Mouse (Mus musculus): ENCODE data around the gene AA986860.

The AA986860 gene

GRCm38 (mm10) chr1:130731741-130732337, at the start of gene AA986860:
Gene AA986860, plus strand, starts transcription at chr1:130731976.
- ChIA-PET POLR2A (interaction anchor here in 3 of 4 experiments (0.5 to 5.1 kb wide), 30 partner anchors 9 to 1603 kb away, joined by 3 to 87 read pairs (median 4); partner anchors contain the start of genes Gm29427 (in 3 of the 3), Yod1 (in 3 of the 3), Cd55 (in 1 of the 3) and Fam72a (in 1 of the 3)), CTCF (interaction anchor here in 1 of 4 experiments (0.6 to 1.3 kb wide), 3 partner anchors 9 to 16 kb away, joined by 3 to 7 read pairs (median 5); partner anchors contain the start of gene Gm29427)

- POLR2A ChIA-PET: no interaction called here
- CTCF ChIA-PET: interaction anchor here in 2 of 4 experiments (0.5 to 0.7 kb wide), 2 partner anchors 50 to 104 kb away, joined by 3 read pairs; no protein-coding TSS in a partner anchor
Observed at GRCm38 (mm10) chr1:130683905-130684304, 47.9 kb upstream of the AA986860 start.

- POLR2A ChIA-PET: interaction anchor here in 2 of 4 experiments (1.0 to 2.7 kb wide), 3 partner anchors 10 to 17 kb away, joined by 3 to 10 read pairs (median 8); partner anchors contain the start of gene Gm29427 (in 1 of the 2)
- CTCF ChIA-PET: no interaction called here
Observed at GRCm38 (mm10) chr1:130698601-130699000, 33.2 kb upstream of the AA986860 start.

- ChIA-PET CTCF (interaction anchor here in 1 of 4 experiments (0.7 kb wide), 1 partner anchor 169 kb away, joined by 3 read pairs; no protein-coding TSS in a partner anchor), POLR2A (interaction anchor here in 2 of 4 experiments (0.6 to 2.7 kb wide), 4 partner anchors 9 to 16 kb away, joined by 3 to 10 read pairs (median 6); partner anchors contain the start of gene Gm29427 (in 1 of the 2))
Observed at GRCm38 (mm10) chr1:130699937-130700633, 31.7 kb upstream of the AA986860 start.

GRCm38 (mm10) chr1:130701976-130702375, 29.8 kb upstream of the AA986860 start:
- ChIA-PET POLR2A (interaction anchor here in 1 of 4 experiments (1.6 kb wide), 1 partner anchor 8 kb away, joined by 5 read pairs; no protein-coding TSS in a partner anchor), CTCF (interaction anchor here in 1 of 4 experiments (0.6 kb wide), 1 partner anchor 191 kb away, joined by 4 read pairs; no protein-coding TSS in a partner anchor)

GRCm38 (mm10) chr1:130703613-130704012, 28.2 kb upstream of the AA986860 start:
- CTCF ChIA-PET: no interaction called here
- POLR2A ChIA-PET: no interaction called here

- ChIA-PET POLR2A (interaction anchor here in 3 of 4 experiments (0.6 to 2.7 kb wide), 10 partner anchors 8 to 64 kb away, joined by 3 to 11 read pairs (median 4); partner anchors contain the start of gene AA986860 (in 2 of the 3)), CTCF (interaction anchor here in 1 of 4 experiments (0.6 kb wide), 1 partner anchor 19 kb away, joined by 3 read pairs; no protein-coding TSS in a partner anchor)
Observed at GRCm38 (mm10) chr1:130710283-130711080, 21.3 kb upstream of the AA986860 start.

- POLR2A ChIA-PET: interaction anchor here in 2 of 4 experiments (1.9 to 6.2 kb wide), 2 partner anchors 17 to 31 kb away, joined by 8 to 87 read pairs; partner anchors contain the start of genes AA986860 (in 1 of the 2) and Pfkfb2 (in 1 of the 2)
- CTCF ChIA-PET: no interaction called here
Observed at GRCm38 (mm10) chr1:130714046-130714445, 17.7 kb upstream of the AA986860 start.

- ChIA-PET POLR2A (interaction anchor here in 3 of 4 experiments (0.6 to 6.2 kb wide), 43 partner anchors 8 to 812 kb away, joined by 3 to 87 read pairs (median 5); partner anchors contain the start of genes AA986860 (in 3 of the 3), Cd55 (in 2 of the 3), Fam72a (in 2 of the 3) and Srgap2 (in 2 of the 3)), CTCF (interaction anchor here in 3 of 4 experiments (0.7 to 1.4 kb wide), 5 partner anchors 16 to 530 kb away, joined by 3 to 7 read pairs (median 3); partner anchors contain the start of gene AA986860 (in 1 of the 3))
Observed at GRCm38 (mm10) chr1:130715561-130716217, 16.1 kb upstream of the AA986860 start, which contains the start of gene Gm29427. Gene Gm29427, minus strand, starts transcription at chr1:130715799.

- POLR2A ChIA-PET: interaction anchor here in 3 of 4 experiments (0.7 to 6.2 kb wide), 36 partner anchors 8 to 812 kb away, joined by 3 to 87 read pairs (median 5); partner anchors contain the start of genes AA986860 (in 2 of the 3), Fam72a (in 2 of the 3), Srgap2 (in 2 of the 3) and Cd55 (in 1 of the 3)
- CTCF ChIA-PET: interaction anchor here in 1 of 4 experiments (1.3 to 1.4 kb wide), 3 partner anchors 16 to 530 kb away, joined by 3 to 7 read pairs (median 3); partner anchors contain the start of gene AA986860
Observed at GRCm38 (mm10) chr1:130716218-130716512, 15.6 kb upstream of the AA986860 start.

- POLR2A ChIA-PET: interaction anchor here in 3 of 4 experiments (1.0 to 6.2 kb wide), 24 partner anchors 10 to 811 kb away, joined by 3 to 87 read pairs (median 6); partner anchors contain the start of genes AA986860 (in 3 of the 3), Cd55 (in 1 of the 3), Fam72a (in 1 of the 3) and Il10 (in 1 of the 3)
Observed at GRCm38 (mm10) chr1:130716513-130717290, 15.1 kb upstream of the AA986860 start.

GRCm38 (mm10) chr1:130717291-130717871, 14.4 kb upstream of the AA986860 start, which contains the start of gene Yod1:
Gene Yod1, plus strand, starts transcription at chr1:130717327.
- ChIA-PET CTCF (interaction anchor here in 1 of 4 experiments (0.5 kb wide), 1 partner anchor 341 kb away, joined by 3 read pairs; no protein-coding TSS in a partner anchor), POLR2A (interaction anchor here in 3 of 4 experiments (0.6 to 6.2 kb wide), 17 partner anchors 10 to 1240 kb away, joined by 3 to 87 read pairs (median 4); partner anchors contain the start of genes AA986860 (in 3 of the 3), Cd55 (in 1 of the 3) and Pfkfb2 (in 1 of the 3))

More at GRCm38 (mm10) chr1:130716513-130717290, 15.1 kb upstream of the AA986860 start:
- CTCF ChIA-PET: no interaction called here

- ChIA-PET CTCF (interaction anchor here in 1 of 4 experiments (1.3 kb wide), 1 partner anchor 536 kb away, joined by 3 read pairs; no protein-coding TSS in a partner anchor), POLR2A (interaction anchor here in 2 of 4 experiments (1.0 to 4.5 kb wide), 2 partner anchors 7 to 9 kb away, joined by 3 to 23 read pairs; partner anchors contain the start of genes AA986860 (in 1 of the 2) and Gm29427 (in 1 of the 2))
Observed at GRCm38 (mm10) chr1:130724206-130724605, 7.6 kb upstream of the AA986860 start.

GRCm38 (mm10) chr1:130726396-130726795, 5.4 kb upstream of the AA986860 start:
- ChIA-PET POLR2A (interaction anchor here in 3 of 4 experiments (1.0 to 2.4 kb wide), 7 partner anchors 8 to 52 kb away, joined by 3 to 13 read pairs (median 5); partner anchors contain the start of genes Gm29427 (in 3 of the 3) and Yod1 (in 1 of the 3)), CTCF (interaction anchor here in 1 of 4 experiments (0.6 kb wide), 1 partner anchor 308 kb away, joined by 4 read pairs; no protein-coding TSS in a partner anchor)

- ChIA-PET POLR2A (interaction anchor here in 2 of 4 experiments (1.1 to 2.4 kb wide), 3 partner anchors 10 to 12 kb away, joined by 5 to 13 read pairs (median 5); partner anchors contain the start of genes Yod1 (in 2 of the 2) and Gm29427 (in 1 of the 2)), CTCF (no interaction called here)
Observed at GRCm38 (mm10) chr1:130728070-130728469, 3.7 kb upstream of the AA986860 start.
